Mouse (Mus musculus) midbrain, embryonic 16.5 days (tissue): Measurements from ENCODE around the gene Cda. TPM values are rescaled to one million over a fixed set of nuclear protein-coding genes. Genes with fewer than 3 reads are reported as not detected.

Source experiments
- ATAC-seq: fragments of 200-750 bp; cut with Nextera tagmentation; 2 replicates; pipeline ENCODE4 v1.8.0; 2017; ENCODE audit warnings: moderate TSS enrichment
- H3K27ac ChIP-seq: fragments of 300-500 bp; sonication (generic); 2 replicates; pipeline ENCODE4 v1.5.1; 2014; ENCODE audit warnings: mild to moderate bottlenecking, low read length, mixed read lengths
- H3K27me3 ChIP-seq: fragments of 300-500 bp; sonication (generic); 2 replicates; pipeline ENCODE4 v1.6.1; 2014; ENCODE audit warnings: low read depth, low read length, mixed read lengths; ENCODE audit not compliant: control insufficient read depth, insufficient read depth
- H3K36me3 ChIP-seq: fragments of 300-500 bp; sonication (generic); 2 replicates; pipeline ENCODE4 v1.6.1; 2014; ENCODE audit warnings: mild to moderate bottlenecking, low read length, moderate library complexity, mixed read lengths; ENCODE audit not compliant: control insufficient read depth, insufficient read depth
- H3K4me1 ChIP-seq: fragments of 300-500 bp; sonication (generic); 2 replicates; pipeline ENCODE4 v1.6.1; 2014; ENCODE audit warnings: mild to moderate bottlenecking, low read length, mixed read lengths; ENCODE audit not compliant: control insufficient read depth, insufficient read depth
- H3K4me2 ChIP-seq: fragments of 300-500 bp; sonication (generic); 2 replicates; pipeline ENCODE4 v1.6.1; 2014; ENCODE audit warnings: mild to moderate bottlenecking, low read length, mixed read lengths
- H3K4me3 ChIP-seq: fragments of 300-500 bp; sonication (generic); 2 replicates; pipeline ENCODE4 v1.5.1; 2014; ENCODE audit warnings: low read depth, mild to moderate bottlenecking, low read length, moderate library complexity, mixed read lengths
- H3K9ac ChIP-seq: fragments of 300-500 bp; sonication (generic); 2 replicates; pipeline ENCODE4 v1.6.1; 2014; ENCODE audit warnings: low read depth, low read length, mixed read lengths
- H3K9me3 ChIP-seq: fragments of 300-500 bp; sonication (generic); replicated peaks from 2 replicates; pipeline ENCODE4 v1.6.1; 2014; ENCODE audit warnings: mild to moderate bottlenecking, low read length, mixed read lengths; ENCODE audit not compliant: control insufficient read depth, poor library complexity, severe bottlenecking
- WGBS: fragments of 180-500 bp; shearing (Covaris S2); extraction: QIAGEN DNeasy Blood & Tissue Kit; methylation state at CpG from one replicate; pipeline ENCODE4 v1.1.7; 2014; 5-methylcytosine and 5-hydroxymethylcytosine counted together
- polyA plus RNA-seq: library from polyadenylated mRNA; unstranded; fragments of >200 nt; fragmentation: Nextera tagmentation; extraction: Ambion mirVana; gene quantifications from 2 replicates; pipeline ENCODE4 v1.2.1, GENCODE M21; 2015

Gene Cda
- polyA plus RNA-seq, 1 experiment from 2014 or later, result 4.8 TPM

- no peaks in the 10 kb centered on the region for H3K9me3 ChIP-seq
- H3K4me2 ChIP-seq, result no peak overlapping the region
- 96% methylated on average over 3 of the region's 3 CpGs for WGBS
- H3K9ac ChIP-seq, result no peak overlapping the region
- no peaks in the 10 kb centered on the region for H3K4me1 ChIP-seq
- H3K27me3 ChIP-seq, result no peaks in the 10 kb centered on the region
- H3K4me3 ChIP-seq, result no peak overlapping the region
- peaks cover 32% of the 10 kb centered on the region for H3K36me3 ChIP-seq
- no peak for ATAC-seq
- no peak overlapping the region for H3K27ac ChIP-seq
Observed at GRCm38 (mm10) chr4:138312105-138312504, 55.7 kb downstream of the Cda start.

DNA sequence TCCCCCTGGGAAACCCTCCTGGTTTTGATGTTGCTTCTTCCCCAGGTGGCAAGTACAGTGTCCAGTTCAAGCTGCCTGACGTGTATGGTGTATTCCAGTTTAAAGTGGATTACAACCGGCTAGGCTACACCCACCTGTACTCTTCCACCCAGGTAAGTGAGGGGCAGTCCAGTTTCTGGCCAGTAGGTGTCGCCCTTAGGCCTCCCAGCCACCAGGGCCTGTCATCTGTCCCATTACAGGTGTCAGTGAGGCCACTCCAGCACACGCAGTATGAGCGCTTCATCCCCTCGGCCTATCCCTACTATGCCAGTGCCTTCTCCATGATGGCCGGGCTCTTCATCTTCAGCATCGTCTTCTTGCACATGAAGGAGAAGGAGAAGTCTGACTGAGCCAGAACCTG is 56.2 kb downstream of the Cda start:
- no peak overlapping the region for H3K27ac ChIP-seq
- no peak overlapping the region for H3K4me2 ChIP-seq
- ATAC-seq, result peak; percentile 25; the same call in 1 of the 2 replicates
- no peak overlapping the region for H3K9ac ChIP-seq
- H3K4me3 ChIP-seq, result no peak overlapping the region
- peaks cover 31% of the 10 kb centered on the region for H3K36me3 ChIP-seq
- H3K4me1 ChIP-seq, result no peaks in the 10 kb centered on the region
- no peaks in the 10 kb centered on the region for H3K9me3 ChIP-seq
- no peaks in the 10 kb centered on the region for H3K27me3 ChIP-seq
- WGBS, result 66% methylated on average over 8 of the region's 8 CpGs

- ATAC-seq, result no peak
- 94% methylated on average over 19 of the region's 19 CpGs for WGBS
- no peak overlapping the region for H3K4me2 ChIP-seq
- H3K36me3 ChIP-seq, result peaks cover 29% of the 10 kb centered on the region
- no peak overlapping the region for H3K27ac ChIP-seq
- H3K9me3 ChIP-seq, result no peaks in the 10 kb centered on the region
- no peak overlapping the region for H3K4me3 ChIP-seq
- H3K9ac ChIP-seq, result no peak overlapping the region
- H3K27me3 ChIP-seq, result no peaks in the 10 kb centered on the region
- H3K4me1 ChIP-seq, result peaks cover 7% of the 10 kb centered on the region
Observed at GRCm38 (mm10) chr4:138310311-138310910, 57.4 kb downstream of the Cda start.

- Histone ChIP-seq H3K36me3 (peaks cover 12% of the 10 kb centered on the region), H3K27ac (no peak overlapping the region), H3K27me3 (no peaks in the 10 kb centered on the region), H3K4me1 (peaks cover 16% of the 10 kb centered on the region), H3K4me3 (no peak overlapping the region), H3K9ac (no peak overlapping the region), H3K9me3 (no peaks in the 10 kb centered on the region), H3K4me2 (no peak overlapping the region)
- 96% methylated on average over 12 of the region's 12 CpGs for WGBS
- no peak for ATAC-seq
Observed at GRCm38 (mm10) chr4:138307739-138308138, 60.1 kb downstream of the Cda start.

GRCm38 (mm10) chr4:138307025-138307424 is 60.8 kb downstream of the Cda start:
- Histone ChIP-seq H3K4me3 (no peak overlapping the region), H3K27me3 (no peaks in the 10 kb centered on the region), H3K4me2 (no peak overlapping the region), H3K9ac (no peak overlapping the region), H3K9me3 (no peaks in the 10 kb centered on the region), H3K36me3 (peaks cover 12% of the 10 kb centered on the region), H3K27ac (no peak overlapping the region), H3K4me1 (peaks cover 16% of the 10 kb centered on the region)
- WGBS, result 85% methylated on average over 3 of the region's 3 CpGs
- ATAC-seq, result no peak

DNA sequence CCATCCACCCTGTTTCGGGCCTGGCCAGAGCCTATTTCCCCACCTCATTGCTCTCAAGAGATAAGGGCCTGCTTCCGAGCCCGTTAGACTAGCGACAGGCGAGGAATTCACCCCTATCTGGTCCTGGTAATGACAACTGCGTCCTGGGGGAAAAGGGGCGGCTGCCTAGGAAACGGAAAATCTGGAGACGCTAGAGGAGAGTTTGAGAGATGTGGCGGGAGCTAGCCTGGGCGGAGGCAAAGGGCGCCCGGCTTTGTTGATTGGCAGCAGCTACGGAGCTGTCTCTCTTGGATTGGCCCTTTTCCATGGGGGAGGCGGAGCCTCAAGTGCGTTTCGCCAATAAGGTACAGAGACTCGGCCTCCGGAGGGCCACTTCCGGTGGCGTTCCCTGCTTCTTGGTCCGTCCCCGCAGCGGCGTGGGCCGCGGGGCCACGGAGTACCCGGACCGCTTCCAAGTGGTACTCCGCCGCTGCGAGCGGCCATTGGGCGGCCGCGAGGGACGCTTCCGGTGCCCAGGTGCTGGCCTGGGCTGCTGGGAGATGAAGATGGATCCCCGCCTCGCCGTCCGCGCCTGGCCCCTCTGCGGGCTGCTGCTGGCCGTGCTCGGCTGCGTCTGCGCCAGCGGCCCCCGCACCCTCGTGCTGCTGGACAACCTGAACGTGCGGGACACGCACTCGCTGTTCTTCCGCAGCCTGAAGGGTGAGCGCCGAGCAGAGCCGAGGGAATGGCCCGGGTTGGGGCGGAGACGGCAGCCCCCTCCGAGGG is 63.3 kb downstream of the Cda start, which contains the start of gene Ddost:
Gene Ddost (plus strand): TSS at position 391 of the 765 bp plus-strand sequence.
- under 1% methylated on average over 64 of the region's 64 CpGs for WGBS
- Histone ChIP-seq H3K27me3 (no peaks in the 10 kb centered on the region), H3K36me3 (no peaks in the 10 kb centered on the region), H3K27ac (peak within 1 kb of the TSS; percentile 84), H3K4me2 (peak within 1 kb of the TSS; percentile 78), H3K9me3 (no peaks in the 10 kb centered on the region; the same call in 1 of the 2 replicates), H3K9ac (peak within 1 kb of the TSS; percentile 90), H3K4me1 (peaks cover 16% of the 10 kb centered on the region), H3K4me3 (peak within 1 kb of the TSS; percentile 86)
- ATAC-seq, result peak; percentile 98

- WGBS, result 13% methylated on average over 18 of the region's 18 CpGs
- Histone ChIP-seq H3K27me3 (no peaks in the 10 kb centered on the region), H3K4me1 (peaks cover 16% of the 10 kb centered on the region), H3K9me3 (no peaks in the 10 kb centered on the region; the same call in 1 of the 2 replicates), H3K36me3 (no peaks in the 10 kb centered on the region), H3K4me3 (peak overlapping the region; percentile 86), H3K4me2 (peak overlapping the region; percentile 78), H3K27ac (peak overlapping the region; percentile 83), H3K9ac (peak overlapping the region; percentile 72)
- ATAC-seq, result no peak
Observed at GRCm38 (mm10) chr4:138303742-138304141, 64.0 kb downstream of the Cda start.

- no peak for ATAC-seq
Observed at GRCm38 (mm10) chr4:138303011-138303410, 64.8 kb downstream of the Cda start.

GRCm38 (mm10) chr4:138301271-138301780 is 66.5 kb downstream of the Cda start:
- 85% methylated on average over 10 of the region's 10 CpGs for WGBS
- H3K27ac ChIP-seq, result no peak overlapping the region
- no peak overlapping the region for H3K4me2 ChIP-seq
- H3K36me3 ChIP-seq, result no peaks in the 10 kb centered on the region
- ATAC-seq, result no peak
- H3K4me1 ChIP-seq, result peaks cover 16% of the 10 kb centered on the region
- no peak overlapping the region for H3K9ac ChIP-seq
- H3K27me3 ChIP-seq, result no peaks in the 10 kb centered on the region
- H3K9me3 ChIP-seq, result no peaks in the 10 kb centered on the region; the same call in 1 of the 2 replicates
- H3K4me3 ChIP-seq, result no peak overlapping the region

More at GRCm38 (mm10) chr4:138303011-138303410, 64.8 kb downstream of the Cda start:
- H3K36me3 ChIP-seq, result no peaks in the 10 kb centered on the region
- no peaks in the 10 kb centered on the region for H3K27me3 ChIP-seq
- no peak overlapping the region for H3K4me2 ChIP-seq
- H3K4me1 ChIP-seq, result peaks cover 16% of the 10 kb centered on the region
- H3K27ac ChIP-seq, result no peak overlapping the region
- 96% methylated on average over 3 of the region's 3 CpGs for WGBS
- no peaks in the 10 kb centered on the region; the same call in 1 of the 2 replicates for H3K9me3 ChIP-seq
- no peak overlapping the region for H3K9ac ChIP-seq
- H3K4me3 ChIP-seq, result no peak overlapping the region
